Mouse (Mus musculus) fibroblast of lung, adult 2 months (primary cell): ENCODE measurements at regions not wholly inside any gene's neighbourhood (a gene's known extent, or its start where the extent isn't known, plus 50 kb on each side); places are given as distances from the start of the nearest gene placed in this dataset.
"Not testable (repeated sequence)": the region's sequence is repeated elsewhere in the genome, so short reads cannot be mapped to it uniquely, and the experiment has no call there.

Source experiments
- DNase-seq: peaks from one replicate; pipeline ENCODE4 v3.0.0-alpha.2; 2011; ENCODE audit warnings: low read depth

DNA sequence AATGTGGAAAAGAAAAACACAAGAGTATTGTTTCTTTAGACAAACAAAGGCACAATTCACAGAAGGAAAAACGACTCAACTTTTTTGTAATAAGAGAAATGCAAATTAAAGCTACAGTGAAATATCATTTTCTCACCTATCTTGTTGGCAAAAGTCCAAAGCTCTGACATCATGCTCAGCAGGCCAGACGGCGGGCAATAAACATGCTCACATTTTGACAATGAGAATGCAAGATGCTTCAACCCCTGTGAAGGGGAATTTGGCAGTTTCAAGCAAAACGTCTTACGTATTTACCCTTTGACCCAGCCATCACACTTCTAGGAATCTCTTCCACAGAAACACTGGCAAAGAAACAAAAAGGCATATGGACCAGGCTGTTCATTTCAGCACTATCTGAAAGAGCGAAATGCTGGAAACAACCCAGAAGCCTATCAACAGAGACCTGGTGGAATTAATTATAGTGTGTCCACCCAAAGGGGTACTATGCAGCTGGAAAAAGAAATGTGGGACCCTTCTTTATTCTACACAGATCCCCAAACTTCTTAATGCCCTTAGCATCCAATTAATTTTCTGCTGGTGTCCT is 203.4 kb upstream of the 2610301B20Rik start:
- DNase-seq = no peak

DNA sequence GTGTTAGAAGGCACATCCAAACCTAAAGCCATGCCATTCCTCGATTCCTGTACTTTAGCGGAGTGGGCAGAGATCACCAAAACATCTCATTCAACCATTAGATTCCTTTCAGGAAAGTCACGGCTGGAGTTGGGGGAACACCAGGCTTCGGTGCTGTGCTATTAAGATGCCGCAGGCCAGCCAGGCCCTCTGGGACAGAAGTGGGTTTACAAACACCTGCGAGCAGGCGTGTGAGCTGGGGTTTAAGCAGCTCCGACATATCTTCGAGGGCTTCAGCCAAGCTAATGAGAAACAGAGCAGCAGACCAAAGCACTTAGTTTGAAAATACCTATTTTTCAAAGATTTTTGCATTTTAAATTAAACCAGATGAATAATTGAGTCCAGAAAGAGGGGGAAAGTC is 183.2 kb upstream of the 2610301B20Rik start:
- DNase-seq = no peak

DNA sequence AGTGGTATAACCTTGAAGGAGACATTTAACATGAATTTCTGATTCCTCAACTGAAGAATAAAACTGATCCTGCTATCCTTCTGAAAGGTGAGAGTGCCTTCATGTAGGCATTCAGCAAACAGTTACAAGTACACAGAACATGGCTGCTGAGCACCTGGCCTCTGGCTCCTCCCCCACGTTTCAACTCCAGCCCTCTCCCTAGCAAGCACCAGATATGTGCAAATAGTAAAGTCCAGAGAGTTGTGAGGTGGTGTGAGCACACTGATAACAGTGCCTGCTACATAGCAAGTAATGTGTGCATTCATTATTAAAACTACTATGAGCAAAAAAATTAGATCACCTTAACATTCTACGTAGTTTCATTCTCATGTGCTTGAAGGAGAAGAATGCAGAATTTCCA is 181.4 kb upstream of the 2610301B20Rik start:
- DNase-seq = no peak

DNA sequence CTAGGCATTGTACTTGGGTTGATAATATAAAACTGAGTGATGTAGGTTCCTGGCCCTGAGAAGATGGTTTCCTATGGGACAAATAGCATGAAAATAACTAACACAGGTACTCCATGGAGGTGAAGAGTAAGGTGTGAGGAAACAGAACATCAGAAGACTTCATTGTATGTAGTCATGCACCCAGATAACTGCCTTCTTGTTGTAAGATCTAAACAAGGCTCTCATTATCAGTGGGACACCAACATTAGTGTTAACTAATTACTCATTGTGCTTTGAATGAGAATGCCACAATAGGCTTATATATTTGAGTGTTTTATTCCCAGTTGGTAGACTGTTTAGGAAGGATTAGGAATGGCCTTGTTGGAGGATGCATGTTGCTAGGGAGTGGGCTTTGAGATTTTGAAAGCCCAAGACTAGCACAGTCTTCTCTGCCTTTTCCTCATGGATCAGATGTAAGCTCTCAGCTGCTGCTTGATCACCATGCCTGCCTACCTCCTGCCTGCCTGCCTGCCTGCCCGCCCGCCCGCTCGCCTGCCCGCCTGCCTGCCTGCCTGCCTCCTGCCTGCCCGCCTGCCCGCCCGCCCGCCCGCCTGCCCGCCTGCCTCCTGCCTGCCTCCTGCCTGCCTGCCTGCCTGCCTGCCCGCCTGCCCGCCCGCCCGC is 180.7 kb upstream of the 2610301B20Rik start:
- no peak for DNase-seq

DNA sequence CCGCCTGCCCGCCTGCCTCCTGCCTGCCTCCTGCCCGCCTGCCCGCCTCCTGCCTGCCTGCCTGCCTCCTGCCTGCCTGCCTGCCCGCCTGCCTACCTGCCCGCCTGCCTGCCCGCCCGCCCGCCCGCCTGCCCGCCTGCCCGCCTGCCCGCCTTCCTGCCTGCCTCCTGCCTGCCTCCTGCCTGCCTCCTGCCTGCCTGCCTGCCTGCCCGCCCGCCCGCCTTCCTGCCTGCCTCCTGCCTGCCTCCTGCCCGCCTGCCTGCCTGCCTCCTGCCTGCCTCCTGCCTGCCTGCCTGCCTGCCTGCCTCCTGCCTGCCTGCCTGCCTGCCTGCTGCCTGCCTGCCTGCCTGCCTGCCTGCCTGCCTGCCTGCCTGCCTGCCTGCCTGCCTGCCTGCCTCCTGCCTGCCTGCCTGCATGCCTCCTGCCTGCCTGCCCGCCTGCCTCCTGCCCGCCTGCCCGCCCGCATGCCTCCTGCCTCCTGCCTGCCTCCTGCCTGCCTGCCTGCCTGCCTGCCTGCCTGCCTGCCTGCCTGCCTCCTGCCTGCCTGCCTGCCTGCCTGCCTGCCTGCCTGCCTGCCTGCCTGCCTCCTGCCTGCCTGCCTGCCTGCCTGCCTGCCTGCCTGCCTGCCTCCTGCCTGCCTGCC is 180.1 kb upstream of the 2610301B20Rik start:
- DNase-seq = not testable (repeated sequence)

DNA sequence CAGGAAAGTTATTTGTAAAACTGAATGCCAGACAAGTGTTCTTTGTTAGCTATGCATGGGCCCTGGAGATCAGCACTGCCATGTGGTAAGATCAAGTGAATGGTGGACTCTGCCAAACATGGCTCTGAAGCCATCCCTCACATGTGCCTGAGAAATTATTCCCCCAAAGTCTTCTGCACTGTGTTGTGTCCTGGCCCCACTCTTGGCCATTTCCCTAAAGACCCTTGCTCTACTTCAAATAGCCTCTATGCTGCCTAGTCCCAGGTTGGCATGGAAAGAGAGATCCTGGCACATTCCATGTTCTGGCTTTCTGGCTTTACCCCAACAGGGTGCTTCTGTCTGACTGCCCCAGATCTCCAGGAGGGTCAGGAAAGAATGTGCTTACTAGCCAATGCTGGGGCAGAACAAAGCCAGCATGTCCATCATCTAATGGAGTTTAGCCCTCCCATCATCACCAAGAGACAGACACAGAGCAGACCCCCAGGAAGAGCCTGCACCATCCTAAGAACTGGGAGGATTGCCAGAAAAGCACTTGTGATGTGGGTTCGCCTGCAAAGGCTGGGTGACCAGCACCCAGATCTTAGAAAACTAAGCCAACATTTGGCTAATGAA is 177.0 kb upstream of the 2610301B20Rik start:
- DNase-seq = no peak

DNA sequence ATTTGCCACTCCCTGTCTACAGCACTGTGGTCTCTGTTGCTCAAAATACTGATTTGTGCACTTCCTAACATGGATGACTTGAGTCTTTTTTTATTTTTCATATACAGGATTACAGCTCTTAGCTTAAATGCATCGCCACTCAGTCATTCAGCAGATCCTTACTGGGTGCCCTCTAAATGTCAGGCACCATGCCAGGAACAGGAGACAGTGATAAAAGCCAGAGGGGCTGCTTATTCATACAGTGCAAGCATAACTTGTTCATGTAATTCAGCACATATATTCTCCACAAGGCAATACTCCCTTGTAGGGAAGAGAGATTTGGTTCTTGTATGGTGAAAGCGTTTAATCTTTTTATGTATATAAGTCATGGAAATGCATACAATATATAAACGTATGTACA is 175.7 kb upstream of the 2610301B20Rik start:
- DNase-seq = no peak

DNA sequence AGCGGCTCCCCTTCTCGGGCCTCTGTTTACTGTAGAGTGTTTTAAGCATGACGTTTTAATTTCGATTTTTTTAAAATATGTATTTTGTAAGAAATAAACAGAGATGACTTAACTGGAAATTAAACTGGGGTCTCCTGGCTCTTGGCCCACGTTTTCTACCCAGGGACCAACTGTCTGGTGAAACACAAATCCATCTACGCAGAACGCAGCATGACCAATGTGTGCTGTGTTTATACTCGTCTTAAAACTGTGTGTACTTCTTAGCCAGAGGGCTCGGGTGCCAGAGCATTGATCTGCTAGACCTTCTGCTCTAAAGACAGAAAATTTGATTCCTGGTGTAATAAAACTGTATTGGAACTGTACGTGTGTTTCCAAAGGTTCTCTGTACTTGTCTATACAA is 172.8 kb upstream of the 2610301B20Rik start:
- no peak for DNase-seq

DNA sequence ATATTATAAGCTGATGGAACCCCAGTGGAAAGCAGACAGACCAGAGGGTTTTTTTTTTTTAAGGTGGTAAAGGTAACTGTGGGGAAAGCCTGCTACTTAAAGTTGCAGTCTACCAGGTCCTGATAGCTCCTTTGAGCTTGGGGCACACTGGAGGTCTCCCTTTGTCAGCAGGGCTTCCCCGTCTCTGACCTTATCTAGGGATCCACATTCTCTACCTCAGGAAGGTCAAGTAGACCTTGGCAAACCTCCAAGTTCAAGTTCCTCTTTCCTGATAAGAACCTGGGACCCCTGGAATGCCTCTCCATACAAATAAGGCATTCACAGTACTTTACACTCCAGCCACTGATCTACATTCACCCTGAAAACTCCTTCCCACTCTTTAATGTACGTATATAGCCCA is 171.1 kb upstream of the 2610301B20Rik start:
- no peak for DNase-seq

DNA sequence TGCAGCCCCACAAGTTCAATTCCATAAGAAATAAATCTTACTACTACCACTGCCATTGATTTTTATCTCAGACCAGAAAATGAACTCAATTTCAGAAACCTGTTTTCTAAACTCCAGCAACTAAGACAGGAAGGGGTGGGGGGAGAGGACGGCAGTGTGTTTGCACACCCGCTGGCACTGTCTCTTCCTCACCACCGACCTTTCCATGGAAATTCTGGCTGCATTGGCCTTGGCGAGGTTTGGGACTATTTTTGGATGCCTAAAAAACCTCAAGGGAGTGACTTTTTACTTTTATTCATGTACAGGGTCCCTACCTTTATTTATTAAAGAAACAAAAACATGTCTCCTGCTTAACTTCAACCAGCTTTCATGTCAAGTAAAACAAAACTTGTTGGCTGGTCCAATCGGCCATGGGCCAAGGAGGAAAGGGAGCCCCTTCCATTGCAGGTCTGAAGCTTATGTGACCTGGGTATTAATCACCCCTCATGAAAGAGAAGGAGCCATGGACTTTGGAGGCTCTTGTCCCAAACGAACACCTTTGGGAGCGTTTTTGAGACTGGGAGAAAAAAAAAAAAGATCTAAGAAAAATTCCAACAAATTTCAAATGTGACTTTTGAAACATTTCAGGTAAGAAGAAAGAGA is 167.2 kb upstream of the 2610301B20Rik start:
- DNase-seq = no peak

DNA sequence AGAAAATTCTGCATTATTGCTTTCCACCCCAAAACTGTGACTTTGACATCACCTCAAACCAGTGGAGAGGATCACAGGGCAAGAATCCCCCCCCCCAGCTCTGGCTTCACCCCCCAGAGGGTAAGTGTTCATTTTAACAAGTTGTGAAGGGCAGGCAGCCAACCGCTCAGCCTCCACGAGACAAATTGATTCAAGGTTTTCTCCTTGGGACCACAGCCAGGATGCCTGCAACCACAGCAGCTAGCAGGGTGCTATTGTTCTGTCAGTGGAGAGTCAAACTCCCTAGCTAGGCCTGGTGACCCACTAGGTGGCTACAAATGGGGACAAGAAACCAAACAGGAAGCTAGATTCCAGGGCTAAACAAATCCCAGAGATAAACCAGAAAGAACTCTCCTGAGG is 166.6 kb upstream of the 2610301B20Rik start:
- DNase-seq = peak; percentile 6

DNA sequence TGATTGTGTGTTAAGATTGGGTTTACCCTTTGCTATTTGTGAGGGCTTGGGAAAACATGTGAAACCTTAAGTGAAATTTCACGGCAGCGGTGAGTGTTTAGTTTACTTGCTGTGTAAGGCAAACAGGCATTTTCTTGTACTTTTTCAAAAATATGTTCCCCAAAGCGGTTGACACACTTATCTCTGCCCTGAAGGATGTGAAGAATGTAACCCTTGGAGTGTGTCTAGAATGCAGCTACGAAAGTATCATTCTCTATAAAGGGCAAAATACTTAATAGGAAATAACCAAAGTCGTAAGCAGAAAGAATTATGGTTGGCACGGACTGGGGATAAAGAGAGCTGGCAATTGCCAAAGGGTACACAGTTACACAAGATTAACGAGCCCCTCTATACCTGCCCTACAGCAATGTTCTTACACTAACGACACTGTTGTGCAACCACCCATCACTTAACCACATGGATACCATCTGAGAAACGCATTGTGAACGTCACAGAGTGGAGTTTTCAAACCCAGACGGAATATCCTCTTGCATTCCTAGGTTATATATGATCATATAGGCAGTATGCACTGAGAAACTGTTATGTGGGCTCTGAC is 162.3 kb upstream of the 2610301B20Rik start:
- DNase-seq = no peak

DNA sequence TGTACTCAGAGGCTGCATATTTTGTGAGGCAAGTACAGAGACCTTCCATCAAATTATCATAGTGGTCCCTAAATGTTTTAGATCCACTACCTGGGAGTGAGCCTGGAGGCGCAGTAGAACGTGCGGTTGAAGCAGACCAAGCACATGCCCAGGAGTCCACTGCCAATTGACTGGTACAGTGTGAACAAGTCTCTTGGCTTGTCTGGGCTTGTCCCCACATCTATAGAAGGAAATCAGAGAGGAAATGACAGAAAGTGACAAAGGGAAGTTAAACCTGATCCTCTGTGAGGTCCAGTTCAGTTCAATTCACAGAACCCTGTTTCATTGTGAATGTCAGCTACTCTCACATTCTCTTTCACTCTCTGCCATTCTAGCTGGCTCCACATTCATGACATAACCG is 151.0 kb upstream of the 2610301B20Rik start:
- no peak for DNase-seq

DNA sequence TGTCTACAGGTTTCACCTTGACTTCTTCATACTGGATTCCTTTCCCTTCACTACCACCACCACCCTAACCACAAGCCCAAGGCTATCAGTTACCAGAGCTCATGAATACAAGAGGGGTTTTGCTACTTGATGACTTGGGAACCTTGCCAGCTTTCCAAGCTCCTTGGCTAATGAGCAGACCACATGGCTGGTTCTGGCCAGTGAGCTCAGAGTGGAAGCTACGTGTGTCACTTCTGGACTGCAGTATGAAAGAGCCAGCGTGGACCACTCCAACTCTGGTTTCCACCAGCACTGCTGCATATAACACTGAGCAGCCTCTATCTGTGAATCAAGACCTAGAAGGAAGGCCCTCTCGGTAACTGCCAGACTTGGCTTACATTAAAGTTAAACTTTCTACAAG is 146.4 kb upstream of the 2610301B20Rik start:
- DNase-seq = no peak

DNA sequence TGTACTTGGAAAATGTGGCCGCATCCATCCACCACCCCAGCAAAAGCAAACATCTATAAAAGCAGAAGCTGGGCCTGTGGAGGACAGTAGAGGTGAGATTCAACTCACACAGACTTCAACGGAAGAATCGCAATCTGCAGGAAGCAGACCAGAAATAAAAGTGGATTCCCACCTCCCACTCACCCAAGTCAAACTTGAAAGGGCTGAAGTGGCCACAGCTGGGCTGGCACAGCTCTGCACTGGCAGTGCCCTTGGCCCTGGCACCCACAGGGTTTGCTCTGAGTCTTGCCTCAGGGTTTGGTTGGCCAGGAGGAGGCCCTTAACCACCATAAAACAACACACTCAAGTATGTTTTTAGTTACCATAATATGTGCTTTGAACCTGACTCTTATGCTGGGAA is 129.1 kb upstream of the 2610301B20Rik start:
- no peak for DNase-seq

DNA sequence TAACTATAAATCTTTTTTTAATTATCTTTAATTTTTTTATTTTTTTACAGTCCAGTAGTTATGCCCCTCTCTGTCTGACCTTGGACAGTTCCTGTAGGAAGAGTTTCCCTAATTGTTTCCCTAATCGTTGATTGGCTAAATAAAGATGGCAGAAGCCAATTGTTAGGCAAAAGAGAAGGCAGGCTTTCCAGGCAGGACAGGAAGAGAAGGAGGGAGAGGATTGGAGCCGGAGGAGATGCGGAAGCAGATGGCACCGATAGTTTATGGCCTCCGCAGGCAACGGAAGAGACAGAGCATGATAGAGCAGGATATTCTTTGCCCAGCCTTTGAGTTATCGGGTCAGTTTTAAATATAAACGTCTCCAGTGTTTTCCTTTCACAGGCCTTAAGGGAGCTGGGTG is 125.5 kb upstream of the 2610301B20Rik start:
- no peak for DNase-seq

DNA sequence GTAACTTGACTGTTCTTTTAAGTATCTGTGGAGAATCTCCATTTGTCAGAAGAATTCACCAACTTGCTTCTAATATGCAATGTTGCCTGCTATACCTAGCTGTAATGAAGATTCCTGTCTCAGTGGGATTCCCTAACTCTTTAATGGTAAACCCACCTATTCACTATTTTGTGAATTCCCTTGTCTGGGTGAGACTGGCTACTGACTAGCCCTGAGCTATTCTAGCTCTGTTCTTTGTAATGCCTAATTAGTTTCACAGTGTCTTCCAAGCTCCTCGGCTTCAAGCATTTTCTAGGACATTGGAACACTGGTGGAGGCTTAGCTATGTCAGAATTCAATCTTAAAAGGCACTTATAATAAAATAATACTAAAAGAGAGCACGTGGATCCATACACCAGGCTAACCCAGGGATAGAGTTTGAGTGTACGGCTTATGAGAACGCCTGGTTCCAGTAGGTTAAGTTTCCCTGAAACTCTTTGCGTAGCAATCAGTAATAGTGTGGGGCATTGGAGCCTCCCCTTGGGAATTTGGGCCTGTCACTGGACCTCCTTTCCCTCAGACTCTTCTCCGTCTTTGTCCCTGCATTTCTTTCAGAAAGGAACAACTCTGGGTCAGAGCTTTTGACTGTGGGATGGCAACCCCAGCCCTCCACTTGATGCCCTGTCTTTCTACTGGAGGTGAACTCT is 123.8 kb upstream of the 2610301B20Rik start:
- not testable (repeated sequence) for DNase-seq

DNA sequence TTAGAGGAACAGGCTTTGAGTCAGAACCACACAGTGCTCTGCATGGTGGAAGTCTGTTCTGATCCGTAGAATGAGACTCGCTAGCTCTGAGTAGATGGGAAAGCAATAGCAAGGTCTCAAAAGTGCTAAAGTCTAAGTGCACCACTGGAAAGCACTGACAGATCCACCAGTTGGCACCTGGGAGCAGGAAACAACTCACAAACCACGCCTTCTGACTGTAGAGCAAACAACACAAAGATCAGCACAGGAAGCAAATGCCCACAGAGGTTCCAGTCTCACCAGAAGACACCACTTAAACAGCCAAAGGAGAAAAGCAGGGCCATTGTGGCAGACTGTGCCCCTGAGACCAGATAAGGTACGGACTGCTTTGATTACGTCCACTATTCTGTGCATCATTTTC is 121.1 kb upstream of the 2610301B20Rik start:
- DNase-seq = no peak

DNA sequence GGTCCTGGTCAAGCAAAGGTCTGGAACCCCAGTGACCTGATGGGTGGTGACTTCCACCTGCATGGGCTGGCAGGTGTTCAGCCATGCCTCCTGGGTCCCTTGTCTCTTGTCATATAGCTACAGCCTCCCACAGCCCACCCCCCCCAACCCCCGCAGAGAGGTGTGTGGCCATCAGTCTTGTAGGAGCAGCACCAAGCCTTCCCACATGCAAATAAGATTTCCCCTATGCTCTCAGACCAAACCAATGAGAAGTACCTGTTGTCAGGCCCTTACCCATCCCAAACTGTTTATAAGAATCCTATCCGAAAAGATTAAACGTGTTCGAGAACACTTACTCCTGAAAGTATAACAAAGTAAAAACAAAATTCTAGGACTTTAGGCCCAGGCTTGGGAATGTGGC is 114.8 kb upstream of the 2610301B20Rik start:
- no peak for DNase-seq

DNA sequence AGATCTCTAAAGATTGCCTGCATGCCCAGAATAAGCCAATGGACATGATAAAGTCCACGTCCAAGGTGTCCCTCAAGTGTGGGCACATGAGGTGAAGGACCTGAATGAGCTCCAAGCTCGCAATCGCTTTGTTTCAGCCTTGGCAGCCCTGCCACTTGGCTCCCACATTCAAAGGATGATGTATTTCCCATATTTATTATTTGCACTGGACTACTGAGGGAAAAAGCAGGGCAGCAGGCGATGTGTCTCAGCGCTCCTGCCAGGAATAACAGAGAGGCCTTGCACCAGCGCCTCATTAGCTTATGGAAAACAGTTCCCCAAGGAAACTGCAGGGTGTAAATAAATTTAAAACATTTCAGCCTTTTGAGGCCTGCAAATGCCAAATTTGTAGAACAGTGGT is 106.6 kb upstream of the 2610301B20Rik start:
- DNase-seq = no peak

DNA sequence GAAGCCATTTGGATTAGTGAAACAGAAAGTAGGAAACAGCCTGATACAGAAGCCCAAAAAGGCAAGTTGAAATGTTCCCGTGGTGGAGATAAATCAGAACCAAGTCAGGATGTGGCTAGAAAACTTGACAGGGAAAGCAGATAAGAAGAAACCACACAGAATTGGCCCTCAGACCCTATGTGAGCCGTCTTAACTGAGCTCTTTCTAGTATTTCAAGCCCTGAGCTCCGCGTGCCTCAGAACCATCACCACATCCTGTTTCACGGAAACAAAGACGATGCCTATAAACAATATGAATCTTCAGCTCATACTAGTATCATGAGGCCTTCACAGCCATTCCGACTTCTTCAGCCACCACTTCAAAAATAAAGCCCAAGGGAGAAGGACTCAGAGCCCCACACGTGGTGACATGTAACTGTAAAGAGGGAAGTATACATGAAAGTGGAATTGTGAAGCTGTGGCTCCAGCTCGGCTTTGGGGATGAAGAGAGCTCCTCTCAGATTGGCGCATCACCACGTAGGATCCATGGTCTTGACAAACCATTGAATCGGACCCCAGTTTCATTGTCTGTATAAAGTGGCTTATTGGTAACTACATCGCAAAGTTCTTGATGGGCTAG is 104.2 kb upstream of the 2610301B20Rik start:
- DNase-seq = no peak
